Mouse (Mus musculus) cerebellum, adult 2 months (tissue): ENCODE measurements around the gene Caln1.

Experiments used
- CTCF ChIP-seq: fragments of 200-500 bp; IDR thresholded peaks from 2 replicates; pipeline ENCODE4 v1.5.1; 2011; ENCODE audit warnings: low read depth, mild to moderate bottlenecking, control low read depth, low read length, moderate library complexity, borderline replicate concordance; ENCODE audit not compliant: insufficient read depth
- POLR2A ChIP-seq: fragments of 200-500 bp; IDR thresholded peaks from 2 replicates; pipeline ENCODE4 v1.6.1; 2011; ENCODE audit warnings: low read length, control low read depth, borderline replicate concordance; ENCODE audit not compliant: insufficient read depth

GRCm38 (mm10) chr5:130491471-130491870, 122.2 kb downstream of the Caln1 start:
- TF ChIP-seq CTCF (no peak), POLR2A (no peak)
